Mouse (Mus musculus) layer of hippocampus, postnatal 10 days (tissue): ENCODE results near the gene Myom1. TPM values are rescaled to one million over a fixed set of nuclear protein-coding genes. Genes with fewer than 3 reads are reported as not detected.

Source experiments
- DNase-seq, 2 experiments: peaks; one replicate each; pipeline ENCODE4 v3.0.0; 2021; ENCODE audit warnings: low spot score in 2 of 2
- total RNA-seq, 2 experiments: library from RNA; stranded (reverse); gene quantifications; 2 replicates each; pipeline ENCODE4 v1.2.3; 2021

The Myom1 gene
- total RNA-seq, 2 experiments from 2014 or later = 5.0 to 6.0 TPM

GRCm38 (mm10) chr17:71097209-71097597 lies 94.8 kb downstream of the Myom1 start:
- no peak for DNase-seq

- DNase-seq = no peak
These were observed 96.2 kb downstream of the Myom1 start for GRCm38 (mm10) chr17:71098606-71099005.

- DNase-seq = no peak
These were observed 100.4 kb downstream of the Myom1 start for GRCm38 (mm10) chr17:71102571-71103551.

- no peak for DNase-seq
These were observed 102.9 kb downstream of the Myom1 start for GRCm38 (mm10) chr17:71105297-71105696.

DNA sequence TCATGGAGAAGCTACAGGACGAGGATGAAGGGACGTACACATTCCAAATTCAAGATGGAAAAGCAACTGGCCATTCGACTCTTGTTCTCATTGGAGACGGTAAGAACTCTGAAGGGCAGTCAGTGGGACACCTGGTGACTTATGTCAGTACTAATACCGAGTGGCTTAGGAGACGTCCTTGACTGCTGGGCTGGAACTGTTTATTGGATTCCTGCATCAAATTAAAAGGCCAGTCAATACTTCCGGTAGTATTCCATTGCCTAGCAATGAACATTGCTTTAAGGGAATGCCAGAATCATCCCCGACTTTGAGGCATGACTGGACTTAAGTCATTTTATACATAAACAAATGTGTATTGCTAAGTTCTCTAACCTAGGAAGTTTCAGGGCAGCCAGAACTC lies 103.8 kb downstream of the Myom1 start:
- no peak for DNase-seq

- no peak for DNase-seq
These were observed 108.4 kb downstream of the Myom1 start for GRCm38 (mm10) chr17:71110753-71111265.

GRCm38 (mm10) chr17:71112689-71113088 lies 110.3 kb downstream of the Myom1 start:
- no peak for DNase-seq

DNA sequence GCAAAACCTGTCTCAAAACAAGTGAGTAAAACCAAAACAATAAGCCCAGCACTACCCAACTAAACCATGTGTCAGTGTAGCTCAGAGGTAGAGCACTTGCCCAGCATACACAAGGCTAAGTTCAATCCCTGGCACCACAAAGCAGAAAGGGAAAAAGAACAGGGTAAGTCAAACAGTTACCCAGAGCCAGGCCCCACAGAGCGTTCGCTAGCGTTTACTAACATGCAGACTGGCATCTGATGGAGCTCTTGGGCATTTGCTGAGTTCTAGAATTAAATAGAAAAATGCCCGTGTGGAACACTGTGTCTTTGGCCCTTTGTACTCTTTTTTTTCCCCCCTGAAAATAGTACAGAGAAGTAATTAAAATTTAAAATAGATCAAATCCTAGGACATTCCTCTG lies 111.8 kb downstream of the Myom1 start:
- no peak for DNase-seq

DNA sequence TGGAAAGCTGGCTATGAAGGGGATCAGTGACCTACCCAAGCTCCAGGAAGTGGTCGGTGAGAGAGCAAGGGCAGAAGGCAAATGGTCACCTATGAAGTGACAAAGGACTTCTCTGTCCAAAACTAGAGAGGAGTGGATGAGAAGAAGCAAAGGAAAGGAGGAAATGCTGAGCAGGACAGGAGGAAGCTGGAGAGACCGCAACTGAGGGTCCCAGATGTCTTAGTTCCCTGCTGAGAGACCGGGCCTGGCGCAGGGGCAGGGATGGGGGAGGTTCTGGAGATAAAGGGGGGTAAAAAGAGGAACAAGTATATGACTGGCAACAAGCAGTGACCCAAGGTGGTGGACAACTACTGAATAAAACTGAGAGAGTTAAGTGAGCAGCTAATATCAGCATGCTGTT lies 115.5 kb downstream of the Myom1 start:
- DNase-seq = no peak

GRCm38 (mm10) chr17:71118607-71119006 lies 116.2 kb downstream of the Myom1 start:
- DNase-seq = no peak

DNA sequence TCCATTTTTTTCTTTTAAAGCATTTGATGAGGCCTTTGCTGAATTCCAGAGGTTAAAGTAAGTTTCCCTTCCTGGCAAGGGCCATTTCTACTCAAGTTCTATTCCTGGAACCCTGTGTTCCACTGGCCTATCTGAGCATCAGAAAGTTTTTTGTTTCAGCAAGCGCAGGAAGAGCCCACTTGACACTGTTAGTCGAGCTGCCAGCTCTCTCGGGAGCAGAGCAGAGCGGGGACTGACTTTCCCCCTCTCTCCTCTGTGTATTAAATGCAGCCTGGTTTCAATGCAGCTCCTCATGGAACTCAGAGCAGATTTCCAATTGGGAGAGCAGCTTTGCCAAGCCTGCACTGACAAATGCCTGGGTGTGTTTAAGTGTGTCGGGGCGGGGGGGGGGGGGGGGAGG lies 118.2 kb downstream of the Myom1 start:
- no peak for DNase-seq

GRCm38 (mm10) chr17:71124061-71124670 lies 121.7 kb downstream of the Myom1 start:
- no peak for DNase-seq

DNA sequence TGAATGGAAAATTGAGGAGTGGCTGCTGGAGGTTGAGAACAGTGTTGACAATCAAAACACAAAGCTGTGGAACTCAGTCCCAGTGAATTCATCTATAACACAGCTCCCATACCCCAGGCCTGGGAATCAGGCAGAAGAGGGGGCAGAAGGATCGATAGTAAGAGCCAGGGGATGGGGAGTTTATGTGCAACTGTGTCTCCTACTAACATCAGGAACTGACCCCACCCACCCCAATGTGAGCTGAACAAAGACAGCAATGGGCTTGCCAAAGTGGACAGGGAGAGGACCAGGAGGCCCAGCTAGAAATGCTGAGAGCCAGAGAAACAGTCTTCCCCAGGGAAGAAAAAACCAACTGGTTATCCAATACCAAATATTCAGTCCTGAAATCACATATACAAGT lies 122.2 kb downstream of the Myom1 start:
- no peak for DNase-seq

GRCm38 (mm10) chr17:71125519-71125918 lies 123.1 kb downstream of the Myom1 start:
- no peak for DNase-seq

DNA sequence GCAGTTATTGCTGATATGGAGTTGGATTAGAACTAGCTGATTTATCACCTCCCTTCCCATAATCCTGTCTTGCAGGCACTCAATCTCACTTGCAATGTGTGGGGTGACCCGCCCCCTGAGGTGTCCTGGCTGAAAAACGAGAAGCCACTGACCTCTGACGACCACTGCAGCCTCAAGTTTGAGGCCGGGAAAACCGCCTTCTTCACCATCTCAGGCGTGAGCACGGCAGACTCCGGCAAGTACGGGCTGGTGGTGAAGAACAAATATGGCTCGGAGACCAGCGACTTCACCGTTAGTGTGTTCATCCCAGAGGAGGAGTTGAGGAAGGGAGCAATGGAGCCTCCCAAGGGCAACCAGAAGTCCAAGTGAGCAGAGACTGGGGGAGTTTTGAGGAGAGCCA lies 123.6 kb downstream of the Myom1 start:
- no peak for DNase-seq

GRCm38 (mm10) chr17:71127464-71128110 lies 125.2 kb downstream of the Myom1 start:
- no peak for DNase-seq

DNA sequence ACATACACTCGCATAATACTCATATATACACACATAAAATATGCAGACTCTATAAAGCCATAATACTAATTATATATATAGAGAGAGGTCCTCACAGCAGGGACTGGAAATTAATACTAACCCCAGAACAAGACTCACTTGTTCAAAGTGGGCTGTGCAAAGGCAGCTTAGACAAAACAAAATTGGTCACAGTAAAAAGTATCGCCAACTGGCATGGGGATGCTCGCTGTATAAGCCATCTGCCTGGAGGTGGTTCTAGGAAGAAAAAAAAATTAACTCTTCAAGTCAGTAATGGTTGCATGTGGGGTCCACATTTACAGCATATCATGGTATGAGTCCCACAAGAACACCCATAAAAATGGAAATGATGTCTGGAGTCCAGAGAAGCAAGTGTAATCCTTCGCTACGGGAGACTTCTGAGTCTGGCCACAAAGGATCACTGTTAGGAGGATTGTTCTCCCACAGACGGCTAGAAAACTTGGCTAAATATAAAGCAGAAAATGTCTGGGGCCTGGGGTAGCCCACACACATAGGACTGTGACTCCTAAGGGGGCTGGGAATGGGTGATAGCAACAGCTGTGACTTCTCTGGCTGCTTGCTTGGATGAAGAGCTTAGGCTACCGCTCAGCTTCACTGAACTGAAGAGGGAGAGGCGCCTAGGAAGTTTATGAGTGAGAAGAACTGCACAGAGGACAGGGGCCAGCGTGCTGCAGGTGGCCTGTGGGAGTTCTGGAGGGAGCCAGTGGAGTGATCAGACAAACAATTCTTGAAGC lies 127.2 kb downstream of the Myom1 start:
- DNase-seq = no peak

- no peak for DNase-seq
These were observed 129.8 kb downstream of the Myom1 start for GRCm38 (mm10) chr17:71132221-71132620.

GRCm38 (mm10) chr17:71132856-71133439 lies 130.5 kb downstream of the Myom1 start:
- DNase-seq = no peak

DNA sequence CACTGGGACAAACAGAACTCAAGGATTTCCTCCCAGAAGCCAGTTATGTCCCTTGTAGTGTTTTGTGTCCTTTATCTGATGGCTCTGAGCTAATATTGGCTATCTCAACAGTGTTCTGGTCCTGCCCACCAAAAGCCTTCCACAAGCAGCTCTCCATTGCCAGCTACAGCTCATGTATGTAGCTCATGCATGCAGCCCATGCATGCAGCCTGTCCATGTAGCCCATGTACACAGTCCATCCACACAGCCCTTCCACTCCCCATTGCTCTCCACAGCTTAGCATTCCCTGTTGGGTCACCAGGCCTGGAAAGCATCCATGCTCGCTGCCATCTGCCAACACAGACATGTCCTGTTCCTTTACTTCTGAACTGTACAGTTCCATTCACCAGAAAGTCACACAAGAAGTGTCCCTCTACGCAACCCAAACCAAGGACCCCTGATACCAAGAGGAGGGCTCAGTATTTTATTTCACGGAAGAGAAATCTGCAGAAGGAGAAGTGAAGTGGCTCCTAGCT lies 132.1 kb downstream of the Myom1 start:
- no peak for DNase-seq
